Mouse (Mus musculus) spleen, adult 2 months (tissue): ENCODE measurements at regions not wholly inside any gene's neighbourhood (a gene's known extent, or its start where the extent isn't known, plus 50 kb on each side); places are given as distances from the start of the nearest gene placed in this dataset.

Source experiments
- CTCF ChIP-seq: fragments of 200-500 bp; IDR thresholded peaks from 2 replicates; pipeline ENCODE4 v1.5.1; 2011; ENCODE audit warnings: mild to moderate bottlenecking, inconsistent platforms; ENCODE audit not compliant: insufficient read depth, insufficient read length, insufficient replicate concordance; ENCODE audit errors: extremely low read depth
- POLR2A ChIP-seq: fragments of 200-500 bp; IDR thresholded peaks from 2 replicates; pipeline ENCODE4 v1.6.1; 2011; ENCODE audit warnings: low read depth, low read length, inconsistent platforms

DNA sequence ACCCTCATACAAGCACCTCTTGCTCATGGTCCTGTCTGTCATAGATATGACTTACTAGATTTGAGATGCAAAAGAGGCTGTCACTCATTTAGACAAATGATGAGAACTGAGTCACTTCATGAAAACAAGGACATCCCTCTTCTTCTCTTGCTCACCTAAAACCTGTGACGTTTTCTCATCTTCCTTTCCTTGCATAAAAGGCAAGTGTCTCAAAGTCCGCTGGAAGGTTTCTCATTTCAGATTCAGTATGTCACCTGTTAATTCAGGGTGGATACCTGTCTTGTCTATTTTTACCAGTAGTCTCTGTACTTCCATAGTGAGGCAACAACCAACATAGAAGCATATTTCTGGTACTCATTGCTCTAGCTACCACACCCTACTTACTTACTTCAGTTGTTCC lies 325.6 kb downstream of the Car8 start:
- TF ChIP-seq CTCF = no peak
- TF ChIP-seq POLR2A = no peak
